Mouse (Mus musculus): ENCODE measurements around the gene Hist1h2bj. TPM values are rescaled to one million over a fixed set of nuclear protein-coding genes. Genes with fewer than 3 reads are reported as not detected.

The Hist1h2bj gene
- total RNA-seq, 1 experiment from 2014 or later = 61.1 TPM

GRCm38 (mm10) chr13:22015479-22016450, 27.2 kb upstream of the Hist1h2bj start:
- DNase-seq = peak; percentile 67

- no peak for DNase-seq
These were observed 22.8 kb upstream of the Hist1h2bj start for GRCm38 (mm10) chr13:22019934-22020835.

- peak; percentile 56 for DNase-seq
These were observed 22.1 kb upstream of the Hist1h2bj start for GRCm38 (mm10) chr13:22020901-22021339.

- DNase-seq = no peak
These were observed 21.4 kb upstream of the Hist1h2bj start for GRCm38 (mm10) chr13:22021581-22021980.

GRCm38 (mm10) chr13:22022241-22022640, 20.8 kb upstream of the Hist1h2bj start:
- peak; percentile 75 for DNase-seq

- peak; percentile 85 for DNase-seq
These were observed 16.7 kb upstream of the Hist1h2bj start for GRCm38 (mm10) chr13:22026058-22027031.

- peak; percentile 92 for DNase-seq
These were observed 14.1 kb upstream of the Hist1h2bj start for GRCm38 (mm10) chr13:22028673-22029460.

GRCm38 (mm10) chr13:22029928-22030327, 13.1 kb upstream of the Hist1h2bj start:
- DNase-seq = no peak

- DNase-seq = no peak
These were observed 12.5 kb upstream of the Hist1h2bj start for GRCm38 (mm10) chr13:22030493-22030892.

GRCm38 (mm10) chr13:22033741-22034442, 9.1 kb upstream of the Hist1h2bj start:
- DNase-seq = no peak

- DNase-seq = no peak
These were observed 8.4 kb upstream of the Hist1h2bj start for GRCm38 (mm10) chr13:22034443-22035266.

GRCm38 (mm10) chr13:22035267-22036148, 7.5 kb upstream of the Hist1h2bj start, which contains the start of the genes Hist1h2ah and Hist1h2bk:
Gene Hist1h2ah, minus strand, starts transcription at chr13:22035568.
Gene Hist1h2bk, plus strand, starts transcription at chr13:22035870.
- DNase-seq = peak; percentile 70

GRCm38 (mm10) chr13:22036149-22036956, 6.7 kb upstream of the Hist1h2bj start:
- DNase-seq = no peak

GRCm38 (mm10) chr13:22036986-22037385, 6.0 kb upstream of the Hist1h2bj start:
- DNase-seq = no peak

- no peak for DNase-seq
These were observed 5.6 kb upstream of the Hist1h2bj start for GRCm38 (mm10) chr13:22037415-22037814.

GRCm38 (mm10) chr13:22039364-22039763, 3.6 kb upstream of the Hist1h2bj start:
- DNase-seq = no peak

- no peak for DNase-seq
These were observed 3.0 kb upstream of the Hist1h2bj start for GRCm38 (mm10) chr13:22039951-22040463.
